Mouse (Mus musculus): ENCODE data around the gene Dnah10. TPM values are rescaled to one million over a fixed set of nuclear protein-coding genes. Genes with fewer than 3 reads are reported as not detected.

Gene Dnah10
- polyA plus RNA-seq, 1 experiment: 0.04 TPM

DNA sequence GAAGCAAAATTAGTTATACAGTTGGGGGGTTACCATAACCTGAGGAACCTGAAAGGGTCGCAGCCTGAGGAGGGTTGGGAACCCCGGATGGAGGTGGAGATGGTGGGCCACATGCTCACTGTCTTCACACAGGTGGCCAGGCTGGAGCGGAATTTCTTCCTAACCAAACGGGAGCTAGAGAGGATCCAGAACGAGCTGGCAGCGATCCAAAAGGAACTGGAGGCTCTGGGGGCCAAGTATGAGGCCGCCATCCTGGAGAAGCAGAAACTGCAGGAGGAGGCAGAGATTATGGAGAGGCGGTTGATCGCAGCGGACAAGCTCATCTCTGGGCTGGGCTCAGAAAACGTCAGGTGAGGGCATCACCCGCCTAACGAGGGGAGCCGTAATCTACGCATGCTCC is 92.2 kb downstream of the Dnah10 start:
- no peaks in the 10 kb centered on the region for H3K36me3 ChIP-seq (ENCODE audit: control insufficient read depth, insufficient read depth)
- H3K79me2 ChIP-seq (ENCODE audit: control insufficient read depth, insufficient read depth): no peaks in the 10 kb centered on the region
- TF ChIP-seq MAX (IDR thresholded peaks at IDR 0.05) (no peak), MYOG (IDR thresholded peaks at IDR 0.05; ENCODE audit: control insufficient read depth, extremely low read depth, insufficient read length) (no peak), FOSL1 (IDR thresholded peaks at IDR 0.05; ENCODE audit: insufficient read depth, low read length, poor library complexity, severe bottlenecking) (no peak), MYOD1 (IDR thresholded peaks at IDR 0.05; ENCODE audit: control insufficient read depth, insufficient read length, low read depth) (no peak), CEBPB (IDR thresholded peaks at IDR 0.05; ENCODE audit: low read depth) (no peak), CTCF (IDR thresholded peaks at IDR 0.05; ENCODE audit: control insufficient read depth, insufficient read depth, insufficient read length) (no peak), USF1 (IDR thresholded peaks at IDR 0.05; ENCODE audit: low read depth) (no peak)
- peaks cover 18% of the 10 kb centered on the region for H3K27me3 ChIP-seq (ENCODE audit: control insufficient read depth, insufficient read depth, insufficient read length)
- H3K4me3 ChIP-seq (ENCODE audit: insufficient read depth, poor library complexity, severe bottlenecking): no peak overlapping the region
- H3K79me3 ChIP-seq (ENCODE audit: low read depth): no peaks in the 10 kb centered on the region
- no peak overlapping the region for H3ac ChIP-seq (ENCODE audit: control insufficient read depth, insufficient read length, low read depth)

DNA sequence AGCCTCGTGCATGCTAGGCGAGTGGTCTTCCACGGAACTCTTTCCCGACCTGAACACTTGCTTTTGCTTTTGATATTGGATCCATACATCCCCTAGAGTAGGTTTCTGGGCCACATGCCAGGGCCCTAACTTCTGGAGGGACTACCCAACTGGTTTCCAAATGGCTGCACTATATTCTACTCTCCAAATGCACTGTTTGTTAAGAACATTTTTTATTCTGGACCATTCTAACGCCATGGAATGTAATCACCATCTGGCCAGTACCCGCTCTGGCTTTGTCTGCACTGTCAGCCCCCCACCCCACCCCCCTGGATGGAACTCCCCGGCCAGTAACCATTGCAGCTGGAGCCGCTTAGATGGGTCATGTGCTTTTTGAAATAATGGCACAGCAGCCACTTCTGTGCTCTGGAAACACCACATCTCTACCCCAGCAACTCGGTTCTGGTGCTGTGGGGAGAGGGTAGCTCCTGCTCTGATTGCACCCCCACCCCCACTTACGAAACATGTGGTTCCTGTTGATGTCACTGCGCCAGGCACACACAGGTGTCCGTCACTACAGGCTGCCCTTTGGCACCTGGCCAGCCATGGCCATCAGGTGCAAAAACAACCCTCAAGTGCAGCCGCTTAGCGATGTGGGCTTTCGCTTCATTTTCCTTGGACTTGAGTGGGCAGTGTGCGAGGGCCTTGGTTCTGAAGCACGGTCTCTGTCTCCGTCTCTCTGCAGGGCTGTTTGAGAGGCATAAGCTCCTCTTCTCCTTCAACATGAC is 97.4 kb downstream of the Dnah10 start:
- no peaks in the 10 kb centered on the region for H3K79me2 ChIP-seq (ENCODE audit: control insufficient read depth, insufficient read depth)
- TF ChIP-seq MYOD1 (IDR thresholded peaks at IDR 0.05; ENCODE audit: control insufficient read depth, insufficient read length, low read depth) (no peak), CTCF (IDR thresholded peaks at IDR 0.05; ENCODE audit: control insufficient read depth, insufficient read depth, insufficient read length) (no peak), MYOG (IDR thresholded peaks at IDR 0.05; ENCODE audit: control insufficient read depth, extremely low read depth, insufficient read length) (no peak), FOSL1 (IDR thresholded peaks at IDR 0.05; ENCODE audit: insufficient read depth, low read length, poor library complexity, severe bottlenecking) (no peak), USF1 (IDR thresholded peaks at IDR 0.05; ENCODE audit: low read depth) (no peak), MAX (IDR thresholded peaks at IDR 0.05) (no peak), CEBPB (IDR thresholded peaks at IDR 0.05; ENCODE audit: low read depth) (no peak)
- no peaks in the 10 kb centered on the region for H3K79me3 ChIP-seq (ENCODE audit: low read depth)
- no peaks in the 10 kb centered on the region for H3K36me3 ChIP-seq (ENCODE audit: control insufficient read depth, insufficient read depth)
- H3K4me3 ChIP-seq (ENCODE audit: insufficient read depth, poor library complexity, severe bottlenecking): no peak overlapping the region
- H3K27me3 ChIP-seq (ENCODE audit: control insufficient read depth, insufficient read depth, insufficient read length): peaks cover 44% of the 10 kb centered on the region
- H3ac ChIP-seq (ENCODE audit: control insufficient read depth, insufficient read length, low read depth): no peak overlapping the region

DNA sequence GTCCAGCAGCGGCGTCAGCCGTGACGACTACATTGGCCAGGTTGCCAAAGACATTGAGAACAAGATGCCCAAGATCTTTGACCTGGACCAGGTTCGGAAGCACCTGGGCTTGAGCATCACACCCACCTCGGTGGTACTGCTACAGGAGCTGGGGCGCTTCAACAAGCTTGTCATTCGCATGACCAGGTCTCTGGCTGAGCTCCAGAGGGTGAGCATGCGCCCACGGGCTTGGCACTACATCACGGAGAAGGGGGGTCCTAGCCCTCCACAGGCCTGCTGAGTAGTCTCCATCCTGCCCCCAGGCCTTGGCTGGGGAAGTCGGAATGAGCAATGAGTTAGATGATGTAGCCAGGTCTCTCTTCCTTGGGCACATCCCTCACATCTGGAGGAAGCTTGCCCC is 105.4 kb downstream of the Dnah10 start:
- Histone ChIP-seq H3K4me3 (ENCODE audit: insufficient read depth, poor library complexity, severe bottlenecking) (no peak overlapping the region), H3K79me2 (ENCODE audit: control insufficient read depth, insufficient read depth) (no peaks in the 10 kb centered on the region), H3K27me3 (ENCODE audit: control insufficient read depth, insufficient read depth, insufficient read length) (peaks cover 36% of the 10 kb centered on the region), H3K79me3 (ENCODE audit: low read depth) (no peaks in the 10 kb centered on the region), H3ac (ENCODE audit: control insufficient read depth, insufficient read length, low read depth) (no peak overlapping the region), H3K36me3 (ENCODE audit: control insufficient read depth, insufficient read depth) (no peaks in the 10 kb centered on the region)
- TF ChIP-seq MYOG (IDR thresholded peaks at IDR 0.05; ENCODE audit: control insufficient read depth, extremely low read depth, insufficient read length): no peak
- TF ChIP-seq MAX (IDR thresholded peaks at IDR 0.05): no peak
- TF ChIP-seq FOSL1 (IDR thresholded peaks at IDR 0.05; ENCODE audit: insufficient read depth, low read length, poor library complexity, severe bottlenecking): no peak

DNA sequence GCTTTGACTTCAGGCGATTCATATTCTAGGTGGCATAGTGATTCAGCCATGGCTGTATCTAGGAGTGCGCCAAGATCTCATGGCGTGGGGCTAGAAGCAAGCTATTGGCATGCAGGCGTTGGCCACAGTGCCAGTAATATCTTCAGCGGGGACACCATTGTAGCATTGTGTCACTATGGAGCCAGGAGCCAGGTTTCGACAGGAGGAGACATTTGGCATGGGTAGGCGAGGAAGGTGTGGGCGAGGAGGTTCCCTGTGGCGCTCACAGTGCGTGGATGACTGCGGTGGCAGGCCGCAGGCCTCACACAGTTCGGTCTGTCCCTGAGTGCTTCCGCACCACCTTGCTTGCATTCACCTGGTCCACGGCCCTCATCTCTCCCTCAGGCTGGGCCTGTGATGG is 110.3 kb downstream of the Dnah10 start:
- Histone ChIP-seq H3K27me3 (ENCODE audit: control insufficient read depth, insufficient read depth, insufficient read length) (peaks cover 5% of the 10 kb centered on the region), H3K79me3 (ENCODE audit: low read depth) (no peaks in the 10 kb centered on the region), H3ac (ENCODE audit: control insufficient read depth, insufficient read length, low read depth) (no peak overlapping the region), H3K36me3 (ENCODE audit: control insufficient read depth, insufficient read depth) (no peaks in the 10 kb centered on the region), H3K4me3 (ENCODE audit: insufficient read depth, poor library complexity, severe bottlenecking) (no peak overlapping the region), H3K79me2 (ENCODE audit: control insufficient read depth, insufficient read depth) (no peaks in the 10 kb centered on the region)
- TF ChIP-seq MYOD1 (IDR thresholded peaks at IDR 0.05; ENCODE audit: control insufficient read depth, insufficient read length, low read depth) (no peak), USF1 (IDR thresholded peaks at IDR 0.05; ENCODE audit: low read depth) (no peak), CTCF (IDR thresholded peaks at IDR 0.05; ENCODE audit: control insufficient read depth, insufficient read depth, insufficient read length) (no peak), CEBPB (IDR thresholded peaks at IDR 0.05; ENCODE audit: low read depth) (no peak), MAX (IDR thresholded peaks at IDR 0.05) (no peak), FOSL1 (IDR thresholded peaks at IDR 0.05; ENCODE audit: insufficient read depth, low read length, poor library complexity, severe bottlenecking) (no peak), MYOG (IDR thresholded peaks at IDR 0.05; ENCODE audit: control insufficient read depth, extremely low read depth, insufficient read length) (no peak)

DNA sequence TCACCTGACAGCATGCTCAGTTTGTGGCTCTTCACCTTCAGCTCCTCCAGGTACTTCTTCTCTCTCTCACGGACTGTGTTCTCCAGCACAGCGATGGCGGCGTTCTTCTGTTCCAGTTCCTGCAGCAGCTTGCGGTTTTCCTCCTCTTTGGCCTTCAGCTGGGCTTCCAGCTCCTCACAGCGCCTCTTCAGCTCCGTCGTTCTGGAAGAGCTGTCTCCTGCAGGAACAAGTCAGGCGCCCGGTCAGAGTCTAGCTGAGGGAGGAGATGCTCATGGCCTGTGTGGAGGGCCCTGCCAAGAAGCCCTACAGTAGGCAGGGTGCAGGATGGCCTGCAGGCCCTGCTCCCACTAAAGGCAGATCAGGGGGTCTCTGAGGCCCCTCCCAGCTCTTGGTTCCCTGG is 111.2 kb downstream of the Dnah10 start:
- Histone ChIP-seq H3ac (ENCODE audit: control insufficient read depth, insufficient read length, low read depth) (no peak overlapping the region), H3K36me3 (ENCODE audit: control insufficient read depth, insufficient read depth) (no peaks in the 10 kb centered on the region), H3K27me3 (ENCODE audit: control insufficient read depth, insufficient read depth, insufficient read length) (no peaks in the 10 kb centered on the region), H3K4me3 (ENCODE audit: insufficient read depth, poor library complexity, severe bottlenecking) (no peak overlapping the region), H3K79me3 (ENCODE audit: low read depth) (no peaks in the 10 kb centered on the region), H3K79me2 (ENCODE audit: control insufficient read depth, insufficient read depth) (no peaks in the 10 kb centered on the region)
- no peak for TF ChIP-seq USF1 (IDR thresholded peaks at IDR 0.05; ENCODE audit: low read depth)
- TF ChIP-seq MYOD1 (IDR thresholded peaks at IDR 0.05; ENCODE audit: control insufficient read depth, insufficient read length, low read depth): no peak
- no peak for TF ChIP-seq CTCF (IDR thresholded peaks at IDR 0.05; ENCODE audit: control insufficient read depth, insufficient read depth, insufficient read length)
- no peak for TF ChIP-seq MYOG (IDR thresholded peaks at IDR 0.05; ENCODE audit: control insufficient read depth, extremely low read depth, insufficient read length)
- no peak for TF ChIP-seq MAX (IDR thresholded peaks at IDR 0.05)

DNA sequence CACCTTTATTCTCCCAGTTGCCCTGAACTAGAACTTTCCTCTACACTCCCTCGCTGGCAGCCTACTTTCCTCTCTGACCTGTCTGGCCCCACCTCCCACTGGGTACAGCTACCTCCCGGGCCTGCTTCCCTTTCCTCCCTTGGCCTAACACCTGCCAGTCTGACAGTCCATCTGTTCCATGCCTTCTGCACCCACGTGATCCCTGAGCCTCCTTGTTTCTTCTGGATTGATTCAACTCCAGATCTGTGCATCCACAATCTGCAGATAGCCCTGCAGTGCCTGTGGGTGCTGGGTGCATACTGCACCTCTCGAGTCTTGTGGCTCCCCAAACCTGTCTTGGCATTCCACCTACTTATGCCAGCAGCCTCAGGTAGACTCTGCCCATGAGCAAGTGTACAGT is 111.7 kb downstream of the Dnah10 start:
- Histone ChIP-seq H3K36me3 (ENCODE audit: control insufficient read depth, insufficient read depth) (no peaks in the 10 kb centered on the region), H3K27me3 (ENCODE audit: control insufficient read depth, insufficient read depth, insufficient read length) (no peaks in the 10 kb centered on the region), H3K4me3 (ENCODE audit: insufficient read depth, poor library complexity, severe bottlenecking) (no peak overlapping the region), H3K79me2 (ENCODE audit: control insufficient read depth, insufficient read depth) (no peaks in the 10 kb centered on the region), H3ac (ENCODE audit: control insufficient read depth, insufficient read length, low read depth) (no peak overlapping the region), H3K79me3 (ENCODE audit: low read depth) (no peaks in the 10 kb centered on the region)
- TF ChIP-seq MYOG (IDR thresholded peaks at IDR 0.05; ENCODE audit: control insufficient read depth, extremely low read depth, insufficient read length) (no peak), MYOD1 (IDR thresholded peaks at IDR 0.05; ENCODE audit: control insufficient read depth, insufficient read length, low read depth) (no peak), MAX (IDR thresholded peaks at IDR 0.05) (no peak), USF1 (IDR thresholded peaks at IDR 0.05; ENCODE audit: low read depth) (no peak), CTCF (IDR thresholded peaks at IDR 0.05; ENCODE audit: control insufficient read depth, insufficient read depth, insufficient read length) (no peak), CEBPB (IDR thresholded peaks at IDR 0.05; ENCODE audit: low read depth) (no peak), FOSL1 (IDR thresholded peaks at IDR 0.05; ENCODE audit: insufficient read depth, low read length, poor library complexity, severe bottlenecking) (no peak)
